Mouse (Mus musculus): ENCODE measurements at regions not wholly inside any gene's neighbourhood (a gene's known extent, or its start where the extent isn't known, plus 50 kb on each side); places are given as distances from the start of the nearest gene placed in this dataset.
"Not testable (repeated sequence)": the region's sequence is repeated elsewhere in the genome, so short reads cannot be mapped to it uniquely, and the experiment has no call there.

- 53% methylated on average over 3 of the region's 3 CpGs for WGBS
- H3K4me2 ChIP-seq (ENCODE audit: low read depth, low read length) = no peak overlapping the region
- H3K9me3 ChIP-seq (replicated peaks; ENCODE audit: control insufficient read depth, low read length) = no peaks in the 10 kb centered on the region
- no peaks in the 10 kb centered on the region for H3K4me1 ChIP-seq (ENCODE audit: control insufficient read depth, insufficient read depth, low read length)
- H3K4me3 ChIP-seq (ENCODE audit: low read length) = no peak overlapping the region
- no peak overlapping the region for H3K27ac ChIP-seq (ENCODE audit: low read length)
- no peaks in the 10 kb centered on the region for H3K36me3 ChIP-seq (ENCODE audit: control insufficient read depth, insufficient read depth)
- no peak for ATAC-seq (replicated peaks; ENCODE audit: extremely low read depth, insufficient read depth, low FRiP score)
- H3K9ac ChIP-seq (ENCODE audit: low read length) = no peak overlapping the region
- H3K27me3 ChIP-seq (ENCODE audit: control insufficient read depth, insufficient read depth, low read length) = no peaks in the 10 kb centered on the region
Measured at GRCm38 (mm10) chr9:80848190-80848589, 382.9 kb upstream of the Impg1 start.

GRCm38 (mm10) chr9:80832808-80833207 lies 367.5 kb upstream of the Impg1 start:
- no peaks in the 10 kb centered on the region for H3K4me1 ChIP-seq (ENCODE audit: control insufficient read depth, insufficient read depth, low read length)
- 82% methylated on average over 2 of the region's 2 CpGs for WGBS
- H3K27ac ChIP-seq (ENCODE audit: low read length) = no peak overlapping the region
- H3K9ac ChIP-seq (ENCODE audit: low read length) = no peak overlapping the region
- no peaks in the 10 kb centered on the region for H3K27me3 ChIP-seq (ENCODE audit: control insufficient read depth, insufficient read depth, low read length)
- H3K9me3 ChIP-seq (replicated peaks; ENCODE audit: control insufficient read depth, low read length) = no peaks in the 10 kb centered on the region
- H3K4me2 ChIP-seq (ENCODE audit: low read depth, low read length) = no peak overlapping the region
- ATAC-seq (replicated peaks; ENCODE audit: extremely low read depth, insufficient read depth, low FRiP score) = no peak
- H3K4me3 ChIP-seq (ENCODE audit: low read length) = no peak overlapping the region
- no peaks in the 10 kb centered on the region for H3K36me3 ChIP-seq (ENCODE audit: control insufficient read depth, insufficient read depth)

- H3K9me3 ChIP-seq (replicated peaks; ENCODE audit: control insufficient read depth, low read length) = no peaks in the 10 kb centered on the region
- no peaks in the 10 kb centered on the region for H3K36me3 ChIP-seq (ENCODE audit: control insufficient read depth, insufficient read depth)
- no peaks in the 10 kb centered on the region for H3K27me3 ChIP-seq (ENCODE audit: control insufficient read depth, insufficient read depth, low read length)
- no peak overlapping the region for H3K4me2 ChIP-seq (ENCODE audit: low read depth, low read length)
- WGBS = 67% methylated on average over 1 of the region's 1 CpGs
- H3K27ac ChIP-seq (ENCODE audit: low read length) = no peak overlapping the region
- no peak for ATAC-seq (replicated peaks; ENCODE audit: extremely low read depth, insufficient read depth, low FRiP score)
- no peak overlapping the region for H3K4me3 ChIP-seq (ENCODE audit: low read length)
- H3K9ac ChIP-seq (ENCODE audit: low read length) = no peak overlapping the region
- no peaks in the 10 kb centered on the region for H3K4me1 ChIP-seq (ENCODE audit: control insufficient read depth, insufficient read depth, low read length)
Measured at GRCm38 (mm10) chr9:80825346-80825745, 360.1 kb upstream of the Impg1 start.

- WGBS = 71% methylated on average over 3 of the region's 3 CpGs
- no peak overlapping the region for H3K4me3 ChIP-seq (ENCODE audit: low read length)
Measured at GRCm38 (mm10) chr9:80820066-80820465, 354.8 kb upstream of the Impg1 start.

GRCm38 (mm10) chr9:80819070-80819469 lies 353.8 kb upstream of the Impg1 start:
- Histone ChIP-seq H3K4me3 (ENCODE audit: low read length) (no peak overlapping the region), H3K4me1 (ENCODE audit: control insufficient read depth, insufficient read depth, low read length) (no peaks in the 10 kb centered on the region), H3K27ac (ENCODE audit: low read length) (no peak overlapping the region), H3K9ac (ENCODE audit: low read length) (no peak overlapping the region), H3K4me2 (ENCODE audit: low read depth, low read length) (no peak overlapping the region), H3K27me3 (ENCODE audit: control insufficient read depth, insufficient read depth, low read length) (no peaks in the 10 kb centered on the region), H3K9me3 (replicated peaks; ENCODE audit: control insufficient read depth, low read length) (no peaks in the 10 kb centered on the region), H3K36me3 (ENCODE audit: control insufficient read depth, insufficient read depth) (no peaks in the 10 kb centered on the region)
- WGBS = 86% methylated on average over 1 of the region's 1 CpGs
- ATAC-seq (replicated peaks; ENCODE audit: extremely low read depth, insufficient read depth, low FRiP score) = no peak

More at GRCm38 (mm10) chr9:80820066-80820465, 354.8 kb upstream of the Impg1 start:
- ATAC-seq (replicated peaks; ENCODE audit: extremely low read depth, insufficient read depth, low FRiP score) = no peak
- Histone ChIP-seq H3K4me2 (ENCODE audit: low read depth, low read length) (no peak overlapping the region), H3K27me3 (ENCODE audit: control insufficient read depth, insufficient read depth, low read length) (no peaks in the 10 kb centered on the region), H3K4me1 (ENCODE audit: control insufficient read depth, insufficient read depth, low read length) (no peaks in the 10 kb centered on the region), H3K36me3 (ENCODE audit: control insufficient read depth, insufficient read depth) (no peaks in the 10 kb centered on the region), H3K9me3 (replicated peaks; ENCODE audit: control insufficient read depth, low read length) (no peaks in the 10 kb centered on the region), H3K9ac (ENCODE audit: low read length) (no peak overlapping the region), H3K27ac (ENCODE audit: low read length) (no peak overlapping the region)

DNA sequence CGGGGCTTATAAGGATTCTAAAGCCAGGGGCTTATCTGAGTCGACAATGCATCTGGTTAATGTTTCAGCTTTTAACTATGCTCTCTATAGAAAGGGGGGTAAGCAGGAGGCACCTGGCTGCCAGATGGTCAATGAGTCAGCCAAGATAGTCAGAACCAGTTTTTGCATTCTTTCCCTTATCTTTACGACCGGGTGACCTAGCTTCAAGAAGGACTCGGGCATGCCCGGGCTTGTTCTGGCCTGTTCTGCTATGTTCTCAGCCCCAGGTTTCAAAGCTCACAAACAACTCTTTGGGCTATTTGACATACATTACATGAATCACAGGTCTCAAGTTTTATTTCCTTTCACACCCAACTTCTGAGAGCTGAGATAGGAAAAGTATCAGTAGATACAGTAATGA lies 348.6 kb upstream of the Impg1 start:
- not testable (repeated sequence) for H3K36me3 ChIP-seq (ENCODE audit: control insufficient read depth, insufficient read depth); ATAC-seq (replicated peaks; ENCODE audit: extremely low read depth, insufficient read depth, low FRiP score); H3K4me3 ChIP-seq (ENCODE audit: low read length); H3K27me3 ChIP-seq (ENCODE audit: control insufficient read depth, insufficient read depth, low read length); H3K9ac ChIP-seq (ENCODE audit: low read length); H3K27ac ChIP-seq (ENCODE audit: low read length); H3K9me3 ChIP-seq (replicated peaks; ENCODE audit: control insufficient read depth, low read length); H3K4me1 ChIP-seq (ENCODE audit: control insufficient read depth, insufficient read depth, low read length); H3K4me2 ChIP-seq (ENCODE audit: low read depth, low read length)
- WGBS = 20% methylated on average over 6 of the region's 6 CpGs

- no peak overlapping the region for H3K4me2 ChIP-seq (ENCODE audit: low read depth, low read length)
- WGBS = 68% methylated on average over 3 of the region's 3 CpGs
- no peaks in the 10 kb centered on the region for H3K9me3 ChIP-seq (replicated peaks; ENCODE audit: control insufficient read depth, low read length)
- H3K27ac ChIP-seq (ENCODE audit: low read length) = no peak overlapping the region
- H3K27me3 ChIP-seq (ENCODE audit: control insufficient read depth, insufficient read depth, low read length) = no peaks in the 10 kb centered on the region
- no peaks in the 10 kb centered on the region for H3K4me1 ChIP-seq (ENCODE audit: control insufficient read depth, insufficient read depth, low read length)
- H3K36me3 ChIP-seq (ENCODE audit: control insufficient read depth, insufficient read depth) = no peaks in the 10 kb centered on the region
- ATAC-seq (replicated peaks; ENCODE audit: extremely low read depth, insufficient read depth, low FRiP score) = no peak
- H3K4me3 ChIP-seq (ENCODE audit: low read length) = no peak overlapping the region
- no peak overlapping the region for H3K9ac ChIP-seq (ENCODE audit: low read length)
Measured at GRCm38 (mm10) chr9:80791523-80791922, 326.2 kb upstream of the Impg1 start.

GRCm38 (mm10) chr9:80774541-80774940 lies 309.3 kb upstream of the Impg1 start:
- no peak overlapping the region for H3K4me2 ChIP-seq (ENCODE audit: low read depth, low read length)
- WGBS = 88% methylated on average over 1 of the region's 1 CpGs
- H3K9ac ChIP-seq (ENCODE audit: low read length) = no peak overlapping the region
- H3K27me3 ChIP-seq (ENCODE audit: control insufficient read depth, insufficient read depth, low read length) = no peaks in the 10 kb centered on the region
- H3K27ac ChIP-seq (ENCODE audit: low read length) = no peak overlapping the region
- H3K4me1 ChIP-seq (ENCODE audit: control insufficient read depth, insufficient read depth, low read length) = no peaks in the 10 kb centered on the region
- no peaks in the 10 kb centered on the region for H3K9me3 ChIP-seq (replicated peaks; ENCODE audit: control insufficient read depth, low read length)
- H3K36me3 ChIP-seq (ENCODE audit: control insufficient read depth, insufficient read depth) = no peaks in the 10 kb centered on the region
- no peak for ATAC-seq (replicated peaks; ENCODE audit: extremely low read depth, insufficient read depth, low FRiP score)
- no peak overlapping the region for H3K4me3 ChIP-seq (ENCODE audit: low read length)

DNA sequence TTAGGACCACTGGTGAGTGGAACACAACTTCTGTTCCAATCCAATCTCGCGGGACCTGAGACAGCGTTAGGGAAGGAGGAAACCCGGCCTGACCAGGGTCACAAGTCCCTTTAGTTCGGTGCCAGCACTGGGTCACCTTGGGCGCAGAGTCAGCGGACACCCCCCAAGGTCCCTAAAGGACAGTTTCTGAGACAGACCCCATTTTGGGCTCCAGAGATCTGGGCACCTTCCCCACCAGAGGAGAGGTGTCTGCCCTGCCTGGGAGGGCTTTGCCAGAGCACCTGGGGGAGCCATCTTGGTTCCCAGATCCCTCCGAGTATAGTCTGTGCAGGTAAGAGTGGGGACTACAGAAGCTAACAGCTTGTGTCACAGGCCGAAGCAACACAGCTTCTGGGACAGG lies 270.5 kb upstream of the Impg1 start:
- WGBS = 95% methylated on average over 9 of the region's 9 CpGs

GRCm38 (mm10) chr9:80732971-80733370 lies 267.7 kb upstream of the Impg1 start:
- Histone ChIP-seq H3K27me3 (ENCODE audit: control insufficient read depth, insufficient read depth, low read length) (no peaks in the 10 kb centered on the region), H3K4me3 (ENCODE audit: low read length) (no peak overlapping the region), H3K4me1 (ENCODE audit: control insufficient read depth, insufficient read depth, low read length) (no peaks in the 10 kb centered on the region), H3K36me3 (ENCODE audit: control insufficient read depth, insufficient read depth) (no peaks in the 10 kb centered on the region), H3K27ac (ENCODE audit: low read length) (no peak overlapping the region), H3K9me3 (replicated peaks; ENCODE audit: control insufficient read depth, low read length) (no peaks in the 10 kb centered on the region), H3K9ac (ENCODE audit: low read length) (no peak overlapping the region), H3K4me2 (ENCODE audit: low read depth, low read length) (no peak overlapping the region)
- 55% methylated on average over 1 of the region's 1 CpGs for WGBS
- ATAC-seq (replicated peaks; ENCODE audit: extremely low read depth, insufficient read depth, low FRiP score) = no peak

More for the DNA sequence above, 270.5 kb upstream of the Impg1 start:
- H3K9ac ChIP-seq (ENCODE audit: low read length); H3K4me3 ChIP-seq (ENCODE audit: low read length); H3K4me1 ChIP-seq (ENCODE audit: control insufficient read depth, insufficient read depth, low read length); H3K27ac ChIP-seq (ENCODE audit: low read length); H3K9me3 ChIP-seq (replicated peaks; ENCODE audit: control insufficient read depth, low read length); H3K36me3 ChIP-seq (ENCODE audit: control insufficient read depth, insufficient read depth); H3K4me2 ChIP-seq (ENCODE audit: low read depth, low read length); ATAC-seq (replicated peaks; ENCODE audit: extremely low read depth, insufficient read depth, low FRiP score); H3K27me3 ChIP-seq (ENCODE audit: control insufficient read depth, insufficient read depth, low read length): not testable (repeated sequence)

Measured in heart, embryonic 16.5 days (tissue).